Mouse (Mus musculus) urinary bladder, postnatal 36 days (tissue): ENCODE measurements at regions not wholly inside any gene's neighbourhood (a gene's known extent, or its start where the extent isn't known, plus 50 kb on each side); places are given as distances from the start of the nearest gene placed in this dataset.

Source experiments
- DNase-seq, 2 experiments: peaks; one replicate each; pipeline ENCODE4 v3.0.0; 2022; ENCODE audit warnings: low spot score in 2 of 2, mixed read lengths in 1 of 2

- no peak for DNase-seq
Observed at GRCm38 (mm10) chr3:33305756-33306155, 162.7 kb upstream of the Pex5l start.

- DNase-seq = no peak
Observed at GRCm38 (mm10) chr3:33262797-33263196, 119.8 kb upstream of the Pex5l start.

- DNase-seq = no peak
Observed at GRCm38 (mm10) chr3:33219271-33220065, 76.4 kb upstream of the Pex5l start.

GRCm38 (mm10) chr3:33218291-33218690 lies 75.2 kb upstream of the Pex5l start:
- no peak for DNase-seq

- DNase-seq = no peak
Observed at GRCm38 (mm10) chr3:33217360-33218034, 74.5 kb upstream of the Pex5l start.

GRCm38 (mm10) chr3:33211224-33211817 lies 68.3 kb upstream of the Pex5l start:
- no peak for DNase-seq
